Mouse (Mus musculus) cerebral cortex, adult 2 months (tissue): ENCODE measurements around the gene Kif2c.

ENCODE experiments used
- WGBS: fragments of 180-500 bp; shearing (Covaris S2); methylation state at CpG from one replicate; pipeline ENCODE4 v1.1.7; 2018; 5-methylcytosine and 5-hydroxymethylcytosine counted together

Kif2c gene

GRCm38 (mm10) chr4:117136034-117136433, 46.4 kb downstream of the Kif2c start:
- 52% methylated on average over 8 of the region's 8 CpGs for WGBS

- 33% methylated on average over 2 of the region's 2 CpGs for WGBS
Observed at GRCm38 (mm10) chr4:117134601-117134995, 47.8 kb downstream of the Kif2c start.

- 1% methylated on average over 48 of the region's 48 CpGs for WGBS
Observed at GRCm38 (mm10) chr4:117133817-117134600, 48.4 kb downstream of the Kif2c start, which contains the start of gene Plk3. Gene Plk3 (minus strand): TSS chr4:117133963.

- WGBS = under 1% methylated on average over 42 of the region's 42 CpGs
Observed at GRCm38 (mm10) chr4:117133366-117133796, 49.1 kb downstream of the Kif2c start.

- 25% methylated on average over 11 of the region's 11 CpGs for WGBS
Observed at GRCm38 (mm10) chr4:117132794-117133143, 49.7 kb downstream of the Kif2c start.

- WGBS = 42% methylated on average over 7 of the region's 7 CpGs
Observed at GRCm38 (mm10) chr4:117131890-117132793, 50.3 kb downstream of the Kif2c start.

- 53% methylated on average over 6 of the region's 6 CpGs for WGBS
Observed at GRCm38 (mm10) chr4:117131198-117131597, 51.2 kb downstream of the Kif2c start.

- WGBS = 63% methylated on average over 6 of the region's 6 CpGs
Observed at GRCm38 (mm10) chr4:117130790-117131189, 51.6 kb downstream of the Kif2c start.

GRCm38 (mm10) chr4:117127991-117128686, 54.3 kb downstream of the Kif2c start:
- 91% methylated on average over 33 of the region's 33 CpGs for WGBS

GRCm38 (mm10) chr4:117126675-117127290, 55.7 kb downstream of the Kif2c start, which contains the start of gene Tctex1d4:
Gene Tctex1d4 (plus strand): TSS chr4:117126794.
- 73% methylated on average over 9 of the region's 9 CpGs for WGBS

GRCm38 (mm10) chr4:117125910-117126674, 56.3 kb downstream of the Kif2c start:
- 40% methylated on average over 15 of the region's 15 CpGs for WGBS

- WGBS = 22% methylated on average over 8 of the region's 8 CpGs
Observed at GRCm38 (mm10) chr4:117125348-117125909, 57.0 kb downstream of the Kif2c start, which contains the start of gene Btbd19. Gene Btbd19 (minus strand): TSS chr4:117125725.

- 59% methylated on average over 14 of the region's 14 CpGs for WGBS
Observed at GRCm38 (mm10) chr4:117124518-117125347, 57.7 kb downstream of the Kif2c start.

GRCm38 (mm10) chr4:117124218-117124517, 58.3 kb downstream of the Kif2c start:
- 72% methylated on average over 3 of the region's 3 CpGs for WGBS

- 77% methylated on average over 7 of the region's 9 CpGs for WGBS
Observed at GRCm38 (mm10) chr4:117123546-117124217, 58.8 kb downstream of the Kif2c start.

GRCm38 (mm10) chr4:117122209-117122608, 60.2 kb downstream of the Kif2c start:
- whole genome bisulfite sequencing = 83% methylated on average over 4 of the region's 4 CpGs

GRCm38 (mm10) chr4:117120445-117121414, 61.7 kb downstream of the Kif2c start:
- under 1% methylated on average over 69 of the region's 69 CpGs for WGBS

- WGBS = 3% methylated on average over 10 of the region's 10 CpGs
Observed at GRCm38 (mm10) chr4:117120052-117120444, 62.4 kb downstream of the Kif2c start.
